Mouse (Mus musculus) spleen, adult 2 months (tissue): ENCODE data around the gene Trabd2b.

ENCODE experiments used
- CTCF ChIP-seq: fragments of 200-500 bp; IDR thresholded peaks from 2 replicates; pipeline ENCODE4 v1.5.1; 2011; ENCODE audit warnings: mild to moderate bottlenecking, inconsistent platforms; ENCODE audit not compliant: insufficient read depth, insufficient read length, insufficient replicate concordance; ENCODE audit errors: extremely low read depth
- POLR2A ChIP-seq: fragments of 200-500 bp; IDR thresholded peaks from 2 replicates; pipeline ENCODE4 v1.6.1; 2011; ENCODE audit warnings: low read depth, low read length, inconsistent platforms

DNA sequence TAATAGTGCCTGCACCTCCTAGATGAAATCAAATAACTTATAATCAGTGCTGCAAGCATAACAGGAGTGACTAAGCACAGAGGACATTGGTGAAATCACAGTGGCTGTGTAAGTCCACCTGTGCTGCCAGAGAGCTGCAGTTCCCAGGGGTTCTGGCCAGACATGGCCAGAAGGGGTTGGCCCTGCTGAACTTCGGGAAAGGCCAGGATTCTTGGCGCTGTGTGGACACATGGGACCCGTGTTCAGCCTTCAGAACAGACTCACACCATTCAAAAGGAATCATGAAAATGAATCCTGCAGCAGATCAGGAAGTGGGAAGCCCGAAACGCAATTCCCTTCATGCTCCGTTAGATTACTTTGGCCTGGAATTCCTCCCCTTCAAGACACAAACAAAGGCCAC, 125.1 kb downstream of the Trabd2b start:
- TF ChIP-seq CTCF (no peak), POLR2A (no peak)
